Mouse (Mus musculus): Measurements from ENCODE around the gene Mrpl44.
A peak's percentile ranks its signal among the peaks of the same experiment; 100 is the strongest.

Mrpl44 gene

DNA sequence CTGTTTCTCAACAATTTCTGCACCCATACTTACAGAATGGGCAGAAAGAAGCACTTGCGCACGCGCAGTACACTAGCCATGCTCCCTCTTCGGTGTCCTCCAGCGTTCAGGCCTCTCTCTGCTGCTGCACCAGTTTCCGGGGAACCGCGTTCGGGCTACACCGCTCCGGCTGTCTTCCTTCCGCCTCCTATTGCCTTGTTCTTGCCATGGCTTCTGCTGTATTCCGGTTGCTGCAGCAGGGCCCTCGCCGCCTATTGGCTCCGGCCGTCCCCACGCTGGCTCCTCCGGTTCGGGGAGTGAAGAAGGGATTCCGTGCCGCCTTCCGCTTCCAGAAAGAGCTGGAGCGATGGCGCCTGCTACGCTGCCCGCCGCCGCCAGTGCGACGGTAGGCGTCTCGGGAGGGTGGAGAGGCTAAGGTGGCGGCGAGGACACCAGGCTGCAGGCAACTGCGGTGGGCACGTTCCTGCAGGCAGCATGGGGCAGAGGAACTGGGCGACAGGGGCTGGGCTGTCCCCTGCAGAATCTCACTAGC, at the start of gene Mrpl44, which contains the start of gene Wdfy1:
TSS of gene Mrpl44 (plus strand) at position 92 of the 532 bp plus-strand sequence.
TSS of gene Wdfy1 (minus strand) at position 217 of the 532 bp plus-strand sequence.
- peak; percentile 98 for DNase-seq (ENCODE audit: low read depth, low spot score)

DNA sequence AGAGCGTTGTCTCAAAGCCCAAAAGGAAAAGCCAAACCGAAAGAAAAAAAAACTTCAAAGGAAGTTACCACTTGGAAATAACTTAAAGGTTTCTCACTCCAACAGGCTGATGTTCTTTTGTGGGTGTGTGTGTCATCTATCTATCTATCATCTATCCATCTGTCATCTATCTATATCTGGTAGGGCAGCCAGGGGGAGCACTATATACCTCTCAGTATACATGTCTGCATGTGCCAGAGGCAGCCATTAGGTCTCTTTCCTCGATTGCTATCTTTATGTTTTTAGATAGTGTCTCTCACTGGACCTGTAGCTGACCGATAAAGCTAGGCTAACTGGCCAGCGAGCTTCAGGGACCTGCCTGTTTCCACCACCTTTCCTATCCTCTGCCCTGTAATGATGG, 41.0 kb upstream of the Mrpl44 start:
- no peak for DNase-seq (ENCODE audit: low read depth, low spot score)

DNA sequence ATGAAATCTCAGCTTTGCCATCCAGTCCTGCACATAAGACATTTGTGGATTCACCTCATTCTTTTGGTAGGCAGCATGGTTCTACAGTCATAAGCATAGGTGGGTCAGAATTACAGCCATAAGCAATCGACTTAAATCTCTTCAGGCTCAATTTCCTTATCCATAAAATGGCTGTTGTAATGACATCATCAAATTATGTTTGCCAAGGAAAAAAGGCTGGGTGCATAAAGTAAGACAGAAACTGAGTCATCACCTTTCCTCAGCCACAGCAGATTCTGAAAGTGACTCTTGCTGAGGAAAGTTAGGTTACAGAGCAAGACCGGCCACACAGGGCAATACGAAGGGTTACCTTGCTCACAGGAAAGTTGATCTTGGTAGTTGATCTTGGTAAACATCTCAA, 39.4 kb upstream of the Mrpl44 start:
- DNase-seq (ENCODE audit: low read depth, low spot score) = no peak

DNA sequence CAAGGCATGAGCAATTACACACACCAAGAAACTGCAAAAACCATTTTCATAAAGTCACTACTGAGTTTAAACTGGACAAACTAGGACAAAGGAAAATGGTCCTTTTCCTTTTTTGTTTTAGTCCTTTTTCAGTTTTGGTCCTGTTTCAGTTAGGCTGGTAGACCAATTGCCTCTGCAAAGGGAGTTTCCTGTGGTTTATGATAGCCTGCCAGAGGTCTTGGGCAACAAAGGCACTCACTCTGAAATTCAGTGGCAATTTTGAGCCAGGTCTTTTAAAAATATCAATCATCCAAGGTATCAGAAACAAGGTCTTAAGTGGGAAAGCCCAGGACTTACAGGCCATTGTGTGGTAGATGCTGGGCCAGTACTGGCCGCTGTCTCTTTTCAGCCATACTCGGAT, 36.1 kb upstream of the Mrpl44 start:
- no peak for DNase-seq (ENCODE audit: low read depth, low spot score)

DNA sequence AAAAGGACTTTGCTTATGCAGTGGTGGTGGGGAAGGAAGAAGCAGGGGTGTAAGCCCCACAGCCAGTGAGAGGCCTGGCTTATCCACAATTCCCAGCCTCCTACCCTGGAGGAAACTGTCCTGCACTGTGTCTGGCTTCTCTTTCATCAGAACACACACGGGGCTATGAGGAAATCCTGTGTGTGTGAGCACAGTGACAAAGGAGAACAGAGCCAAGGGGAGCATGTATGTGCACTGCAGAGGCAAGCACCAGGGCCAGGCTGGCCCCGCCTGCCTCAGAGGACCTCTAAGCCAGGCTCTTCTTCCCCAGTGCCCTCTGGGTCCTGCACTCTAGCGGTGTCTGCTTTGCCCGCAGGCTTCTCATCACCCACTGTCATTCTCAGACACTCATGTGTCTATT, 34.8 kb upstream of the Mrpl44 start:
- DNase-seq (ENCODE audit: low read depth, low spot score) = no peak

DNA sequence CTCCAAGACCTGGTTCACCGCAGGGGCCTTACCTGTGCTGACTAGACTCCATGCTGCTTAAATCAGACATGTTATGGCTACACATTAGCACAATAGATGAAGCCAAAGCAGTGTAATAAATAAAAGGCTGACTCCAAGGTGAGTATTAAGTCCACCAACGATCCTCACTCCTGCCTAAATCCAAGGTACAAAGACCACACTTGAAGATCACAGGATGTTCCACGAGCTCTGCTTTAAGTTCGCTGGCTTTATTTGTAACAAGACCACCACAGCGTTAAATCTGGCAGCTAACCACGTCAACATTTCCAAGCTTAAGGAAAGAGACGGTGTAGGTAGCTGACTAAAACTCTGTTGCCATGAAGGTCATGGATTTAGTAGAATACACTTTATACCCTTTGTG, 32.9 kb upstream of the Mrpl44 start:
- DNase-seq (ENCODE audit: low read depth, low spot score) = no peak

DNA sequence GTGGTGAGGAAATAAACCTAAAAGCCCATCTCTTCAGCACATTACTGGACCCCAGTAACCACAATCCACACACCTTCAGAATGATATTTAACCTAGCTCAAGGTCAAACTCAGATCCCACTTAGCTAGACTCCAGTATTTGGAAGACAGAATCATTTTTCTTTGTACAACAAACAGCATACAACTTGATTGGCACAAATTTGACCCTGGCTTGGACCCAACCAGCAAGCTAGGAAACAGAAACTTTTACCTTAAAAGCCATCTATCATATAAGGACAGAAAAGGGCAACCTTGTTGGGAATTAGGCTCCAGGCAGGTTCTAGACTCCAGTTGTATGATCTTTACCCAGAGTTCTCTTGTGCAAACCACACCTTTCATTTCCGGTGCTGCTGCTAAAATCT, 32.4 kb upstream of the Mrpl44 start:
- DNase-seq (ENCODE audit: low read depth, low spot score) = no peak

DNA sequence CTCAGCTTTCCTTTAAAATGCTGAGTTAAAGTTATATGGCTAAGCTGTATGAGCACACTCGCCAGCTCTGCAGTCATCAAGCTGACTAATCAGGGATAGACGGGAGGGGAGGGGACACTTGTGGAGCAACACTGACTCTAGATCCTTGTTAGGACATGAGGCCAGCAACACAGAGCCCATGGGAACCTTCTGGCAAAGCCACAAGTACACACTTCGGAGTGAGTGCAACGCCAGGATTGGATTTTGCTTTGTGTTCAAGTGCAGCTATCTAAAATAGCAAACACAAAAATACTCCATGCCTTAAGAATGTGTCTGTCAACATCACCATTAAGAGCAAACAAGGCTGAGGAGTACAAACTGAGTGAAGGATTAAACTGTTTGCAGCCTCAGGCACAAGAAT, 29.8 kb upstream of the Mrpl44 start:
- DNase-seq (ENCODE audit: low read depth, low spot score) = no peak

DNA sequence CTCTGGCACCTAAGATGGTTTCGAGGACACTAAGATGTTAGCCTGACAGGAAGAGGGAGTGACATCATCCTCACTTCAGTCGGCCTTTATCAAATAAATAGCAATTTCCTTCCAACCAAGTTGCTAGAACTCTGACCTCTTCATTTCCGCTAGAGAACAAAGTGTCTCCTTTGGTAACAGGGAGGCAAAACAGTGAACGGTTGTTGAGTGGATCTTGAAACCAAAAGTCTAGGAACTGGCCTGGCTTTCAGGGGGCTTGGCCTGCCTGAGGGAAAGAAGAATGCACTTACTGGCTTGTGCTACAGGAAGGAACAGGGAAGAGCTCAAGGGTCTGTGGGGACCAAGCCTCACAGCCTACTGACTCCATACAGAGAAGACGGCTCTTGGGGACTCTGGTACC, 24.6 kb upstream of the Mrpl44 start:
- DNase-seq (ENCODE audit: low read depth, low spot score) = no peak

DNA sequence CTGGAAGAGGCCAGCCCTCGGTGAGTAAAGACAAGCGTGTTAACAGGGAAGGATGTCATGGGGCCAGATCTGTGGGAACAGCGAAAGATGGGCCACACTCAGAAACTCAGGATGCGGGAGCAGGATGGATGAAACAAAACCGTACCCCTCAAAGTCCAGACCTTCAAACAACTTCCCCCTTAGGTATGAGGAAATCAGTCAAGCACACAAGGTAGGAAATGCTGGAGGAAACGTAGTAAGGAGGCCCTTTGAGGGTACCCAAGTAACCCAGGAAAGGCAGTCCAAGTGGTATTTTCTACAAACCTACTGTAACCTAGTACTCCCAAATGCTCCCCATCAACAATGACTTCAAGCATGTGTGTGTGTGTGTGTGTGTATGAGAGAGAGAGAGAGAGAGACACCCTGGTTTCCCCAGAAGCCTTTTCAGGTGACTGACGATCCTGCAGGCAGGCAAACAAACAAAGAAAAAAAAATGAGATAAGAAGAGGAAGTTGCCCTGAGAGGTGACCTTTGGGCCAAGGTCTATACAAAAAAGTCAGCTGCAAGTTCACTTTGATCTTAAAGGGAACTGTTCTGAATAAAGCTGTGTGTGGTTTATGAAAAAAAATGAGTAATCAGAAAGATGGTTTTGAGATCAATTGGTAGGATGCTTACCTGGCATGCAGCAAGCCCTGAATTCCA, 23.7 kb upstream of the Mrpl44 start:
- DNase-seq (ENCODE audit: low read depth, low spot score) = no peak

DNA sequence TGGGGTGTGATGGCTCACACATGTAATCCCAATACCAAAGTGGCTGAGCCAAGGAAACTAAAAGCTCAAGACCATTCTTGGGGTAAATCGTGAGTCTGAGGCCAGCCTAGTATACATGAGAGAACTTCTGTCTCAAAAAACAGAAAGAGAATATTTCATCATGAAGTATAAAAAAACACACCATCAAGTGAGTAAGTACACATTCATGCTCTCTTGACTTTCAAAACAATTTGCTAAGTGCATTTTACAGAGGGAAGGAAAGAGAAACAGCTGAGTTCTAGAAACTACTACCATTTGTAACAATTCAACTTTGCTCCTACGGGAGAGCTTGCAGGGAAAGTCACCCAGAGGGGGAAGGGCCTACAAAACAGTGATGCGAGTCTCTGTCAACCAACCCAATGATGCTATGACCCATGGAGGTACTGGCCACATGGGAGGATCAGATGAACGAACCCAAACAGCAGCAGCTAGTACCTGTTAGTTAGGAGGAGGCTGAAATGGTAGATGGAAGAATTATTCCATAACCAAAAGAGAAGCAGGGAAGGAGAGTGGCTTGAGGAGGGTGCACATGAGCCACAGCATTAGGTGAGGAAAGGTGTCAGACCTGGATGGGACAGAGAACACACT, 23.0 kb upstream of the Mrpl44 start:
- no peak for DNase-seq (ENCODE audit: low read depth, low spot score)

DNA sequence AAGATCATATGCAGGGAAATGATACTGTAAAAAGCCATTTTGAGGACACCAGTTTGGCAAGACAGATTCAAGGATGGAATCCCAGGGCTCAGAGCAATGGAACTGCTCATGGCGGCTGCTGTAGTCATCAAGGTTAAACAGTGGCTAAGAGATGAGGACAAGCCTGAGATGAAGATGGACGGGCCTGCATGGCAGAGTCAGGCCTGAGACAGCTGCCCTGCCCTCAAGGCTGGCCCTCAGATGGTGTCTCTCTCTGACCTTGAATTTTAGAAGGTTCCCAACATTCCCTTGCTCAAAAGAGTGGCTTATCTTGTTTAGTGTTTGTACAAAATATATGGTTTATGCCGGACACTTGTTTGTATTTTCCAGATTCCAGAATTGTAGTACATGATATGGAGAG, 22.4 kb upstream of the Mrpl44 start:
- no peak for DNase-seq (ENCODE audit: low read depth, low spot score)

DNA sequence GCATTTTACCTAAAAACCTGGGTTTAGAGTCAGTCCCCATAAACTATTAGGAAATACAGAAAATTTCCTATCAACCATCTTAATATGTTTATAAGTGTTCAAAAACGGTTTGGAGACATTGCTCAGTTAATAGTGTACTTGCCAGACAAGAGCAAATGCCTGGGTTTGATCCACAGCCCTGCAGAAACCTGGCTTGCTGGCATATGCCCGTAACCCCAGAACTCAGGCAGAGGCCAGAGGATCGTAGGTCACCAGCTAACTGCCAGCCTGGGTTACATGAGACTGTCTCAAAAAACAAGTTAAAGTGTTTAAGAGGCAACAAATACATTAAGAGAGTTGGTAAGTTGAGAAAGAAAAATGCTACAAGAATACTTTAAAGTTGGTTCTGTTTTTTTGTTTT, 20.9 kb upstream of the Mrpl44 start:
- DNase-seq (ENCODE audit: low read depth, low spot score) = no peak

DNA sequence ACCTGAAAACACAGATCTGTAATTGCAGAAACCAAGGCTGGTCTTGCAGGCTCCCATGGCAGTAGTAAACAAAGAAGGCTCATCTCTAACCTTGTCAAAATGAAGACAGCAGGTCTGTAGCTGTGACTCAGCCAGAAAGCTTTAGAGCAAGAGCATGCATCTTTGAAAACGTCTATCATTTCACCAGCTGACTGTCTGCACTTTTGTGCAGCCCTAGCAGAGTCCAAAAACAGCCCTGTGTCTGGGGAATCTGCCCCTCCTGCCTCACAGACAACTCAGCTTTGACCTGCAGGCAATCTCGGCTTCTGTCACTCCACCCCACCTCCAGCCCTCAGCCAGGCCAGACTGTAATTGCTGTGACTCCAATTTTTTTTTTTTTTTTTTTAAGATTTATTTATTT, 20.4 kb upstream of the Mrpl44 start:
- DNase-seq (ENCODE audit: low read depth, low spot score) = no peak

DNA sequence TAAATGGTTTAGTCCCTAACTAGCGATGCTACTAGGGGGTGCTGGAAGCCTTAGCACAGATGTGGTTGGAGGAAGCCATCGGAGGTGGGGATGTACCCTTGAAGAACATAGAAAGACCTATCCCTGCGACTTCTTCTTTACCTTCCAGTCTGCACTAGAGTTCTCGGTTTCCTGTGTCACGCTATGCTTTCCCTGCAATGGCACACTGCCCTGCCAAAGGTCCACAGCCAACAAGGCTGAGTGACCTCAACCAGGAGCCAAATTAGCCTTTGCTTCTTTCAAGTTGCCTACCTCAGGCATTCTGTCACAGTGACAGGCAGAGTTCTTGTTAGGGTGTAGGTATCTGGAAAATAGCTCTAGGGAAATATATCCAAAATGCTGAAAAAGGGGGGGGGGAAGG, 19.4 kb upstream of the Mrpl44 start:
- DNase-seq (ENCODE audit: low read depth, low spot score) = no peak

DNA sequence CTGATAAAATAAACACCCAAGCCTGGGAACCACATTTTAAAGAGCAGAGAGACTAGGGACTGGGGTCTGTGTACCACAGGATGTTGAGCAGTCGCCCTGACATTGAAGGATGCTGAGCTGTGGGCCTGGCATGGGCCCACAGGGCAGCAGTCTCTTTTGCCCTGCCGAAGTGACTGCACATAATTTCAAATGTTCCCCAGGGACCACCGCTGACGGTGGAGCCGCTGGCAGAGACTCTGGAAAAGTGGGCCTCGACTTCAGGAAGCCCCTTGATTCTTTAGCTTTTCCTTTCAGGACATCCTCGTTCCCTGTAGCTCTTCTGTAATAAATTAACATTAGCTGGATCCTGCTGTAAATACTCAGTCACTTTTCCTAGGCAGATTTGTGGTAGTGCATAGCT, 18.7 kb upstream of the Mrpl44 start:
- no peak for DNase-seq (ENCODE audit: low read depth, low spot score)

DNA sequence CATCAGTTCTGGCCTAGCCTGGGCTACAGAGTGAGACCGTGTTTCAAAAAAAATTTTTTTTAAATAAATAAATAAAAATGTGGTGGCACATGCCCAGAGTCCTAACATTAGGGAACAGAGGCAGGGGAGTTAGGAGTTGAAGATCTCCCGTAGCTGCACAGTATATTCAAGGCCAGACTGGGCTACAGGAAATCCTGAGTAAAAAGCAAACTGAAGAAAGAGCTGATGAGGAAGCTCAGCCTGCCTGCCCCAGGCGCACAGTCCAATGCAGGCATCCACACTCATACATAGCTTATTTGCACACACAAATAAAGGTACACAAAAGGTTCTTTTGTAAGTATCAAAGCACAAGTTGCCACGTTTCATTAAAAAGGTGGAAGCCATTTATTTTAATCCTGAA, 18.2 kb upstream of the Mrpl44 start:
- no peak for DNase-seq (ENCODE audit: low read depth, low spot score)

DNA sequence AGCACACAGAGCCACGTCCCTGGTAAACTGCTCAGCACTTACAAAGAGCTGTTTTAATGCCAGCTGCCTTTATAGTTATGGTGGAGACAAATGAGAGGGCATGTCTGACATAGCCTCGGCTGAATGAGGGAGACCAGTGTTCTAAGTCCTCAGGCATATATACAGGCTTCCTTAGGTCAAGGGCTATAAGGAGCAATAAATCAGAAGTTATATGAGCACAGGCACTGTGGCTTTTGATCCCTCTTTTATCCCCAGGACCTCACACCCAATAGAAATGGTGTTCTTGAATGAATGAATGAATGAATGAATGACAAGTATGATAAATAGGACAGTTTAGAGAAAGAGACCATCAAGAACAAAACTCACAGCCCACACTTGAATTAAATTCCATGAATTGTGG, 16.8 kb upstream of the Mrpl44 start:
- DNase-seq (ENCODE audit: low read depth, low spot score) = no peak

DNA sequence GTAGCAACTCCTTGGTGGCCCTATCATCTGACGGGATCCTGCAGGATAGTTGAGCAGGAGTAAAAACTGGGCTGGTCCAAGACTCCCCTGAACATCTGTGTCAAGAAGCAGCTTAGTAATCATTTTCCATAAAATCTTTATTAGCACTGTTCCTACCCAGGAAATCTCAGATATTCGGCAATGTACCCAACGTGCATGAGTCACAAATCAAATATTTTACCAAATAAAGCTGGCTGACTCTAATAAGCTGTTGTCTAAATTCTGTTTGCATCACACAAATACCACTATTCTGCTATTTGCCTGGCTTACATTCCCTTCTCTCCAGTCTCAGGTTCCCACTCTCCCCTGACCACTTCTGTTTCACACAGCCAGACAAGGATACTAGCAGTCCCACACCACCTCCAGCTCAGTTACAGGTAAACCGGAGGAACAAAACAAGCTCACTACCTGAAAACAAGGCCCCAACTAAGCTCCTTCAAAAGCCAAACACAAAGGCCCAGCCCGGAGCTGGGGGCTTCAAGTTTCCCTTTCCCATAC, 16.3 kb upstream of the Mrpl44 start:
- DNase-seq (ENCODE audit: low read depth, low spot score) = no peak

DNA sequence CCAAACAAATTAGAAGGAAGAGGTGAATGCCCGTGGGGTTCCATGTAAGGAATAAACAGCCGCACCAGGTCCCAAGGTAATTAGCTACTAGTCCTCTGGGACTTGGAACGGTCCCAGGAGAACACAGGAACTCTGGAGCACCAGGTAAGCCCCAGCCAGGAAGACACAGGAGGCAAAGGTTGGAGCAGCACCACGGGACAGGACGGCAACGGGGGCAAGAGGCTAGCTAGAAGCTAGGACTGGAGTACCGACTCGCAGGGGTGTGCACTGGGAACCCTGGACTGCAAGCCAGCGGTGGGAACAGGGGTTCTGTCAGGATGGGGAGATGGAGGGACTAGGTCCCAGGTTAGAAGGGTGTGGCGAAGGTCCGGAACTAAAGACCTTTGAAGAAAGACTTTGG, 15.2 kb upstream of the Mrpl44 start:
- DNase-seq (ENCODE audit: low read depth, low spot score) = peak; percentile 35

DNA sequence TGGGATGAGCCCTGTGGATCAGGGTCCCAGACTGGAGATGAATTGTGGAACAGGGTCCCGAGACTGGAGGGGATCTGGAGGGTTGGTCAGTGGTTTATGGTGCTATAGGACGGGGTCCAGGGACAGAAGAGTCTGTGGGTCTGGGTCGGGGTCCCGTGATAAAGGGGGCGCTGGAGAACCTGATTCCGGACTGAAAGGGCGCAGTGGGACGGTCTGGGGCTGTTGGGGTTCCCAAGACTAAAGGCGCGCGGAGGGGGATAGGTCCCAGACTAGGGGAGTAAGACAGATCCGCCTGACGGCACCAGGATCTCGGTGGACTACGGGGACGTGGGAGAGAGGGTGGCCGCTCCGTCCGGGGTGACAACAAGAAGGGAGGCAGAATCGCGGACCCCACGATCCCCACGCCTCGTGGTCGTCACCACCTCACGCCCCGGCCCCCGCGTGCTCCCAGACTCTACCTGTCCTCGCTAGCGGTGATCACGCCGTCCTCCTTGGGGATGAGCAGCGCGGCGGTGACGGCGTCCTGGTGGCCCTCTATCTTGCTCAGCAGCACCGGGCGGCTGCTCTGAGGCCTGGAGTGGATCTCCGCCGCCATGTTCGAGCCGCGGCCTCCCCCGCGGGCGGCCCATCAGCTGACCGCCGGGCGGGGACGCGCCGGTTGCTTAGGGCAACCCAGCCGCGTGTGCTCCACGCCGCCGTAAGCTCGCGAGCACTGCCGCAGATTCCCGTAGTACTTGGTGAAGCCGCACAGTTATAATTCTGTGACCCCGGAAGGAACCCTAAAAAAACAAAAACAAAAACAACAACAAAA, 14.5 kb upstream of the Mrpl44 start:
- peak; percentile 81 for DNase-seq (ENCODE audit: low read depth, low spot score)

DNA sequence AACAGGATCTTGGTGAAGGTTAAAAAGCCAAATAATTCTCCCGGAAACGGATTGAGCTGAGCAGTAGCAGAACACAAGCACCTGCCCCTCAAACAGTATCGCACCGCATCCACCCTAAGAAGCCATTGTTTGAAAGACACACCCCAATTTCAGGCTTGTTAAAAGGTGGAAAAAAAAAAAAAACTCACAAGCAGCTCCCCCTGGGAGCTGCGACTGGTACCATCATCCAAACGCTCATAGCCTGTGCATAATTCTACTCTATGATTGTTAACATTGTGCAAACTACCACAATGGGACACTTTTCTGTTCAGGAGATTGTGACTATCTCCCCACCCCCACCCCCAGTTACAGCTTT, 13.9 kb upstream of the Mrpl44 start:
- no peak for DNase-seq (ENCODE audit: low read depth, low spot score)
